Mouse (Mus musculus) heart, adult 9 months (tissue): Measurements from ENCODE around the gene Clpsl2.

Source experiments
- DNase-seq, 2 experiments: peaks; one replicate each; pipeline ENCODE4 v3.0.0; 2022; ENCODE audit warnings: low spot score in 2 of 2

The Clpsl2 gene

GRCm38 (mm10) chr17:28549111-28549510, at the start of gene Clpsl2:
Clpsl2 (plus strand) TSS chr17:28549411.
- no peak for DNase-seq

DNA sequence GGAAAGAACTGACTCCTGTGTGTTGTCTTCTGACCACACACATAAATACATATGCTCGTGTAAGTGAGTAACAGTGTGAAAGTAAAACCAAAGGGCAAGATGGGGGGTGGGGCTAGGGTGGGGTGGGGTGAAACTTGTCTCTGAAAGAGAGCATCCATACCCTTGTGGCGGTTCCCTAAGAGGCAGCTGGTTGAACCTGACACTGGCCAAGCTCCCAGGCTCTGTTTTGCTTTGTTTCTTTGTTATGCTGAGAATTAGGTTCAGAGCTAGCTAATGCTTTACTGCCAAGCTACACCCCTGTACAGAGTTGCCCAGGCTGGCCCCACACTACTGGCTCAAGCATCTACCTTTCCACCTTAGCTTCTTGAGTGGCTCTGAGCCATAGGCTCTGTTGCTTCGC, 48.7 kb upstream of the Clpsl2 start:
- no peak for DNase-seq

GRCm38 (mm10) chr17:28502196-28502821, 46.9 kb upstream of the Clpsl2 start:
- peak; percentile 72 to 76 for DNase-seq

DNA sequence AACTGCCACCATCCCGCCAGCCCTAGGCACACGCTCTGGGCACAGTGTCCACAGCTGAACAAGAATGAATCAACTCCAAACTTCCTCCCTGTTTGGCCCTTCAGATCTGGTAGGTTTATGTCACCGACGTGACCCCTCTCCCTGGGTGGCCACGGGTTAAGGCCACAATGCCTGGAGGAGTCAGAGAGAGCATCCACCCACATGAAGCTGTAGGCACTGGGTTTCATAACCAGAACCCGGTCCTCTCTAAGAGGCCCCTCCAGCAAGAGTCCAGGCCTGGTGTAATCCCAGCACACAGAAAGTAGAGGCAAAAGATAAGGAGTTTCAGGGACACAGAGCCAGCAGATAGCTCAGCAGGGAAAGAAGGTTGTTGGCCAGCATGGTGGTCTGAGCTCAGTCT, 45.0 kb upstream of the Clpsl2 start:
- no peak for DNase-seq

GRCm38 (mm10) chr17:28505591-28505990, 43.6 kb upstream of the Clpsl2 start:
- DNase-seq, result no peak

DNA sequence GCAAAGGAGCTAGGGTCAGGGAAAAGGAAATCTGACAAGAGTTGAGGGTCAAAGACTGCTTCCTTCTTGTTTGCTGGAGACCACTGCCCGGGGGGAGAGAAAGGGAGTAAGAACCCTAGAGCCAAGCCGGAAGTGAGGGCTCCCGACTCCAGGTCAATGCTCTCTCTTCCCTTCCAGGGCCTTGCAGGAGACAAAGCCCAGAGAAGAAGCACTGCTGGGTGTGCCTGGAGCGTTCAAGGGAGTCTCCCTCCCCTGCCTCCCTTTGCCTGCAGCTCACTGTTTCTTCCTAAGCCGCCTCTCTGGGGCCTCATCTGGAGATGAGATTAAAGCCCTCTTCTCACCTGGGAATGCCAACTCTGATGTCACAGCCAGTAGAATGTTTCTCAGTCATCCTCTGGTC, 42.3 kb upstream of the Clpsl2 start:
- no peak for DNase-seq

GRCm38 (mm10) chr17:28507496-28507895, 41.7 kb upstream of the Clpsl2 start:
- no peak for DNase-seq

- DNase-seq, result peak in 1 of 2 experiments; percentile 46
Observed at GRCm38 (mm10) chr17:28510445-28511342, 38.5 kb upstream of the Clpsl2 start.

GRCm38 (mm10) chr17:28511616-28512541, 37.3 kb upstream of the Clpsl2 start:
- DNase-seq, result no peak

- DNase-seq, result peak; percentile 78 to 87
Observed at GRCm38 (mm10) chr17:28512696-28513095, 36.5 kb upstream of the Clpsl2 start.

- DNase-seq, result no peak
Observed at GRCm38 (mm10) chr17:28513337-28513736, 35.9 kb upstream of the Clpsl2 start.

DNA sequence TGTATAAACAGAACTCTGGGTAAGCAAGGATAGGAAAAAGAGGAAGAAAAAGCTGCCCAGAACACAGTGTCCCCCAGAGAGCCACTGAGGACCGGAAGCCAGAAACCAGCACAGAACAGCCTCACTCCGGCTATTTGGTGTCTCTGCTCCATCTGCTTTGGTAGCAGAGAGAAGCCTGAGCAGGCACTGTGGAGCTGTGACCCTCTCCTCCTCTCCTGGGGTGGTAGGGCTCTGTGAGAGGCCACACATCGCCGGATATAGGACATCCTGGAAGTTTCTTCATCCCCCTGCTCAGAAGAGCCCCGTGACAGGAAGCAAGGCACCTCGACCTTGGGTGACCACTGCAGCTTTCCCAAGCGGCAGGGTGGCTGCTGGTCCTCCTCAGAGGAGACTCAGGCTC, 35.4 kb upstream of the Clpsl2 start:
- peak; percentile 49 to 72 for DNase-seq

- no peak for DNase-seq
Observed at GRCm38 (mm10) chr17:28514555-28514954, 34.7 kb upstream of the Clpsl2 start.

DNA sequence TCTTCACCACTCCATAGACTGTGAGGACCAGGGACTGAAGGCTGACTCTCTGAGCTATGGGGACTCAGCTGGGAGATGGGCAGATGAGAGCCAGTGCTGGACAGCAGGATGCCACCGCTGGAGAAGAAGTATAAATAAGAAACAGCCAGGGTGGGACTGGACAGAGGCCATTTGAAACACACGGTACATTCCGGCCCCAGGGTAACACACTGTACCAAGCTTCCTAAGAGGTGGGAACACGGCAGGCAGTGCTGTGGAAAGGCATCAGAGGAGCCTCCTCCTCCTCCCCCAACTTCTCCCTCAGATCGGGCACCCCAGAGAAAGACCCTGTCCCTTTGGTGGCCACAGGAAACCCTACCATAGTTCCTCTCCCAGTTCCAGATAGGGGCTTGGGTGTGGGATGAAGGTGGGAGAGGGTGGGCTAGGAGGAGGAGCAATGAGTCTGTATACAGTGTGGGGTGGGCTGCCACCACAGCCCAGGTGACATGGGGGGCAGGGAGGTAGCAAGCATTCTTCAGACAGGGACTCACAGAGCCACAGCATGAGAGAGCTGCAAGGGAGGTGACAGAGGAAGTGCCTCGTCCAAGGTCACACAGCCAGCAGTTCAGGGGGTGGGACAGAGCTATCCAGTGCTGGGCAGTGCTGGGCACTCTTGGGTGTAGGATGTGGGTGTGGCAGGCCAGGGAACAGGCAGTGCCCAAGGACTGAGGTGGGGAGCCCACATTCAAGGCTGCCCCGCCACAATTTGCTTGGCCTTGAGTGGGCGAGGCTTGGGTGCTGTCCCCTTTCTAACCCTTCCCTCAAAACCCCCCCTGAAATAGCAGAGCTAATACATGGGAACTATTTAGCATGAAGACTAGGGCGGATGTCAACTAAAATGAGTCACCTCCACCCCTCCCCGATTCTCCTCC, 33.5 kb upstream of the Clpsl2 start:
- DNase-seq, result peak; percentile 68 to 74

GRCm38 (mm10) chr17:28516881-28517280, 32.3 kb upstream of the Clpsl2 start:
- no peak for DNase-seq

GRCm38 (mm10) chr17:28517441-28517955, 31.7 kb upstream of the Clpsl2 start, which contains the start of gene Fkbp5:
Fkbp5 (minus strand) TSS chr17:28517527.
- peak; percentile 91 to 93 for DNase-seq

- DNase-seq, result peak in 1 of 2 experiments; percentile 94
Observed at GRCm38 (mm10) chr17:28517956-28518614, 31.1 kb upstream of the Clpsl2 start.

GRCm38 (mm10) chr17:28518615-28519071, 30.6 kb upstream of the Clpsl2 start:
- peak; percentile 59 to 62 for DNase-seq

DNA sequence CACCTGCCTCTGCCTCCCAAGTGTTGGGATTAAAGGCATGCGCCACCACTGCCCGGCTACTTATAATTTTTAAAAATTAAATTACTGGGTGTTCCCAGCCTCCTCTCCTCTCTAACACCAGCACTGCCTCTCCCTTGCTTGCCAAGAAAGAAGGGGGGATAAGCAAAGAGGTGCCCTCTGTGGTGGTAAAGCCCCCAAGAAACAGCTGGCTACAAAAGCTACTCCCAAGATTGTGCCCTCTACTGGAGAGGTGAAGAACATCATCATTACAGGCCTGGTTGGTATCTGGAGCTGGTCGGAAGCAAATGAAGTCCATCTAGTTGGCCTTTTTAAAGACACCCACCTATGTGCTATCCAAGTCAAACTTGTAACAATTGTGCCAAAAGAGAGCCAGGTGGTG, 29.4 kb upstream of the Clpsl2 start:
- no peak for DNase-seq

DNA sequence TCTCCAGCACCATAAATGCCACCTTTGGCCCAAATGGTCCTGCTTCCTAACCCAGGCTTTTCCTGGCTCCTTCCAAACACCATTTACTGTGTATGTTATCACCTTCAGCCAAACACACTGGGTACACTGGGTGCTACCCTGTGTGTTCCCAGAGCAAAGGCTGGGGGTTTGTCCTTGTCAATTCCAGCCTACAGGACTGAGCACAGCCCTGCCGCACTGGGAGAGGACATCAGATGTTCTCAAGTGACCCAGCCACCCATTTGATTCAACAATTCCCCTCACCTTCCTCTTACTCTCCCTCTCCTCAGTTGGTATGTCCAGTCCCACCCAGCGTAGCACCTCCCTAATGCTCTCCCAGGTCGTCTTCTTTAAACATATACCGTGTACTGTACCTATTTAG, 28.6 kb upstream of the Clpsl2 start:
- peak in 1 of 2 experiments; percentile 2 for DNase-seq
